Comparison of ENCODE assay signal across 10 mouse cellular contexts in genomic region chr4:141421423-141421822, GRCm38 (mm10). TPM values are rescaled to one million over a fixed set of nuclear protein-coding genes. Genes with fewer than 3 reads are reported as not detected.
DNase-seq lines count a peak whose midpoint lies in the region; ATAC-seq and TF ChIP-seq lines count a peak whose summit lies in the region.
"Had no signal": no experiment of that assay in that cellular context is flagged by ENCODE, and none has a peak within 500 bp of the region (broad histone marks: within the 10 kb centered on the region; RNA-seq: fewer than 3 reads in every experiment).

No protein-coding gene starts in this region.

- peak overlapping the region; percentile 31; the same call in 1 of the 2 replicates for H3K9ac ChIP-seq in kidney, postnatal 0 days (ENCODE audit: low read depth, low read length)
- H3K9ac ChIP-seq in heart, postnatal 0 days (replicated peaks; ENCODE audit: low read depth, low read length), result peak overlapping the region; percentile 99
- no peak overlapping the region for H3K9ac ChIP-seq in forebrain, embryonic 13.5 days

- 0 out of 2 replicates have a peak overlapping the region, but pooled peaks have one; percentile 6 for H3K4me2 ChIP-seq in kidney, postnatal 0 days (ENCODE audit: low read length)
- H3K4me2 ChIP-seq in heart, postnatal 0 days (ENCODE audit: low read depth, low read length), result peak overlapping the region; percentile 77
- no peak overlapping the region for H3K4me2 ChIP-seq in forebrain, embryonic 13.5 days

- ATAC-seq in kidney, postnatal 0 days (replicated peaks; ENCODE audit: low FRiP score, low read depth), result no peak
- ATAC-seq in heart, postnatal 0 days (ENCODE audit: insufficient read depth, low read depth), result peak; percentile 66
- ATAC-seq in forebrain, embryonic 13.5 days, result no peak
- ATAC-seq: forebrain, embryonic 14.5 days had no signal

- 44% methylated on average over 14 of the region's 14 CpGs for WGBS in kidney, postnatal 0 days
- WGBS in heart, postnatal 0 days, result 21% methylated on average over 14 of the region's 14 CpGs
- 72% methylated on average over 14 of the region's 14 CpGs for WGBS in forebrain, embryonic 13.5 days

- H3K9me3 ChIP-seq in kidney, postnatal 0 days (replicated peaks; ENCODE audit: low read length), result no peaks in the 10 kb centered on the region
- no peaks in the 10 kb centered on the region for H3K9me3 ChIP-seq in heart, postnatal 0 days (replicated peaks; ENCODE audit: control insufficient read depth, low read length)
- no peaks in the 10 kb centered on the region for H3K9me3 ChIP-seq in forebrain, embryonic 13.5 days (replicated peaks)

- peak; percentile 94 for TF ChIP-seq EP300 in heart, postnatal 0 days (IDR thresholded peaks at IDR 0.05; ENCODE audit: low read depth)

- no peaks in the 10 kb centered on the region for H3K27me3 ChIP-seq in kidney, postnatal 0 days (ENCODE audit: insufficient read depth, low read length)
- H3K27me3 ChIP-seq in heart, postnatal 0 days (ENCODE audit: control insufficient read depth, insufficient read depth, low read length), result no peaks in the 10 kb centered on the region
- H3K27me3 ChIP-seq in forebrain, embryonic 13.5 days, result peaks cover 23% of the 10 kb centered on the region; the same call in 1 of the 2 replicates

- H3K36me3 ChIP-seq in kidney, postnatal 0 days (ENCODE audit: insufficient read depth, low read length), result no peaks in the 10 kb centered on the region
- H3K36me3 ChIP-seq in heart, postnatal 0 days (replicated peaks; ENCODE audit: control insufficient read depth, insufficient read depth, low read length), result peaks cover 16% of the 10 kb centered on the region
- no peaks in the 10 kb centered on the region for H3K36me3 ChIP-seq in forebrain, embryonic 13.5 days (ENCODE audit: poor library complexity, severe bottlenecking)

- peaks cover 36% of the 10 kb centered on the region for H3K4me1 ChIP-seq in kidney, postnatal 0 days (replicated peaks; ENCODE audit: insufficient read depth, low read length)
- peaks cover 26% of the 10 kb centered on the region for H3K4me1 ChIP-seq in heart, postnatal 0 days (ENCODE audit: control insufficient read depth, insufficient read depth)
- H3K4me1 ChIP-seq in forebrain, embryonic 13.5 days, result peaks cover 12% of the 10 kb centered on the region

- no peak overlapping the region for H3K4me3 ChIP-seq in kidney, postnatal 0 days (replicated peaks; ENCODE audit: low read depth, low read length)
- H3K4me3 ChIP-seq in heart, postnatal 0 days (ENCODE audit: low read depth, low read length), result peak overlapping the region; percentile 83
- H3K4me3 ChIP-seq in forebrain, embryonic 13.5 days, result no peak overlapping the region

- no peak for TF ChIP-seq CTCF in kidney, postnatal 0 days (IDR thresholded peaks at IDR 0.05; ENCODE audit: low read depth)
- no peak for TF ChIP-seq CTCF in heart, postnatal 0 days (IDR thresholded peaks at IDR 0.05; ENCODE audit: low read depth)

- no peak for DNase-seq in kidney, postnatal 0 days (ENCODE audit: low spot score)
- DNase-seq in kidney, postnatal 14 days, result no peak
- DNase-seq in gastrocnemius, adult 18-20 months (ENCODE audit: low spot score), result peak; percentile 82
- peak; percentile 91 for DNase-seq in heart, postnatal 0 days (ENCODE audit: low spot score)
- DNase-seq in ovary, postnatal 36 days (ENCODE audit: low spot score), result peak; percentile 47
- DNase-seq in embryo, embryonic 11 days, result no peak
- DNase-seq in thymus, postnatal 14 days, result no peak
- DNase-seq: right cerebral cortex, adult 18-20 months had no signal

- peak overlapping the region; percentile 19; the same call in 1 of the 2 replicates for H3K27ac ChIP-seq in kidney, postnatal 0 days
- H3K27ac ChIP-seq in heart, postnatal 0 days (ENCODE audit: low read depth), result peak overlapping the region; percentile 99
- no peak overlapping the region for H3K27ac ChIP-seq in forebrain, embryonic 13.5 days

RNA-seq across cellular contexts. Expression of gene Hspb7, which starts 0.8 kb away (rescaled TPM):
- 0.29 and 0.41 TPM in 2 replicates for polyA plus RNA-seq in kidney, postnatal 0 days (2015; fragmentation: Nextera tagmentation; extraction: Ambion mirVana)
- 100 to 1,000 TPM; 331 to 560 TPM for total RNA-seq in gastrocnemius, adult 18-20 months (2021)
- 556 and 673 TPM in 2 replicates for total RNA-seq in heart, postnatal 0 days (2014; rRNA removed; ENCODE audit: low replicate concordance)
- polyA plus RNA-seq in heart, postnatal 0 days (2015; fragmentation: Nextera tagmentation; extraction: Ambion mirVana), result 195 and 203 TPM in 2 replicates
- not detected in 2 replicates for polyA plus RNA-seq in forebrain, embryonic 13.5 days (2015; fragmentation: Nextera tagmentation; extraction: Ambion mirVana)
- polyA plus RNA-seq: forebrain, embryonic 14.5 days had no signal

RNA-seq across cellular contexts. Expression of gene Clcnkb, which starts 5.6 kb away (rescaled TPM):
- 155 and 161 TPM in 2 replicates for polyA plus RNA-seq in kidney, postnatal 0 days (2015; fragmentation: Nextera tagmentation; extraction: Ambion mirVana)
- total RNA-seq in gastrocnemius, adult 18-20 months (2021), result under 1 TPM in 1 of 2 experiments, not detected in 1; 0.40 TPM
- 0.23 and 0.65 TPM in 2 replicates for total RNA-seq in heart, postnatal 0 days (2014; rRNA removed; ENCODE audit: low replicate concordance)
- polyA plus RNA-seq in heart, postnatal 0 days (2015; fragmentation: Nextera tagmentation; extraction: Ambion mirVana), result 0.58 and 0.87 TPM in 2 replicates
- polyA plus RNA-seq in forebrain, embryonic 13.5 days (2015; fragmentation: Nextera tagmentation; extraction: Ambion mirVana), result not detected in 2 replicates
- polyA plus RNA-seq: forebrain, embryonic 14.5 days had no signal

RNA-seq across cellular contexts. Expression of gene Srarp, which starts 14.5 kb away (rescaled TPM):
- polyA plus RNA-seq in kidney, postnatal 0 days (2015; fragmentation: Nextera tagmentation; extraction: Ambion mirVana), result 0.41 and 0.47 TPM in 2 replicates
- 1 to 10 TPM in 1 of 2 experiments, under 1 TPM in 1; 0.87 to 1.0 TPM for total RNA-seq in gastrocnemius, adult 18-20 months (2021)
- total RNA-seq in heart, postnatal 0 days (2014; rRNA removed; ENCODE audit: low replicate concordance), result not detected in 2 replicates
- polyA plus RNA-seq in heart, postnatal 0 days (2015; fragmentation: Nextera tagmentation; extraction: Ambion mirVana), result not detected in 2 replicates
- polyA plus RNA-seq in forebrain, embryonic 13.5 days (2015; fragmentation: Nextera tagmentation; extraction: Ambion mirVana), result not detected in 2 replicates

RNA-seq across cellular contexts. Expression of gene Clcnka, which starts 22.9 kb away (rescaled TPM):
- 57.7 and 58.1 TPM in 2 replicates for polyA plus RNA-seq in kidney, postnatal 0 days (2015; fragmentation: Nextera tagmentation; extraction: Ambion mirVana)
- not detected for total RNA-seq in gastrocnemius, adult 18-20 months (2021)
- not detected in 2 replicates for total RNA-seq in heart, postnatal 0 days (2014; rRNA removed; ENCODE audit: low replicate concordance)
- polyA plus RNA-seq in heart, postnatal 0 days (2015; fragmentation: Nextera tagmentation; extraction: Ambion mirVana), result not detected in 2 replicates
- polyA plus RNA-seq in forebrain, embryonic 13.5 days (2015; fragmentation: Nextera tagmentation; extraction: Ambion mirVana), result 0.10 TPM in 1 of 2 replicates, not detected in the other
- polyA plus RNA-seq: forebrain, embryonic 14.5 days had no signal

RNA-seq across cellular contexts. Expression of gene Zbtb17, which starts 23.0 kb away (rescaled TPM):
- 24.6 and 26.4 TPM in 2 replicates for polyA plus RNA-seq in kidney, postnatal 0 days (2015; fragmentation: Nextera tagmentation; extraction: Ambion mirVana)
- 10 to 100 TPM; 29.2 to 32.2 TPM for total RNA-seq in gastrocnemius, adult 18-20 months (2021)
- total RNA-seq in heart, postnatal 0 days (2014; rRNA removed; ENCODE audit: low replicate concordance), result 28.1 and 32.7 TPM in 2 replicates
- polyA plus RNA-seq in heart, postnatal 0 days (2015; fragmentation: Nextera tagmentation; extraction: Ambion mirVana), result 16.2 and 18.1 TPM in 2 replicates
- 60.9 and 63.7 TPM in 2 replicates for polyA plus RNA-seq in forebrain, embryonic 13.5 days (2015; fragmentation: Nextera tagmentation; extraction: Ambion mirVana)

Comparison
In these comparisons a context has a peak if more than half of its experiments do, and no peak if none do; other contexts are left out.
1. DNase-seq: peak in gastrocnemius, adult 18-20 months (single experiment), heart, postnatal 0 days (single experiment) and ovary, postnatal 36 days (single experiment); none in kidney, postnatal 0 days (single experiment), kidney, postnatal 14 days (single experiment), embryo, embryonic 11 days (single experiment) and thymus, postnatal 14 days (single experiment).
2. RNA of gene Hspb7, which starts 0.8 kb away (polyA plus RNA-seq): 195 to 203 TPM in heart, postnatal 0 days; 0.29 to 0.41 TPM in kidney, postnatal 0 days and not detected in forebrain, embryonic 13.5 days; every median in the first group is over 100 times any median in the second.
3. RNA of gene Clcnkb, which starts 5.6 kb away (polyA plus RNA-seq): 155 to 161 TPM in kidney, postnatal 0 days; 0.58 to 0.87 TPM in heart, postnatal 0 days and not detected in forebrain, embryonic 13.5 days; every median in the first group is over 10 times any median in the second.